Mouse (Mus musculus): Measurements from ENCODE around the gene Dab1. TPM values are rescaled to one million over a fixed set of nuclear protein-coding genes. Genes with fewer than 3 reads are reported as not detected.

The Dab1 gene
- total RNA-seq, 2 experiments from 2014 or later, result not detected

DNA sequence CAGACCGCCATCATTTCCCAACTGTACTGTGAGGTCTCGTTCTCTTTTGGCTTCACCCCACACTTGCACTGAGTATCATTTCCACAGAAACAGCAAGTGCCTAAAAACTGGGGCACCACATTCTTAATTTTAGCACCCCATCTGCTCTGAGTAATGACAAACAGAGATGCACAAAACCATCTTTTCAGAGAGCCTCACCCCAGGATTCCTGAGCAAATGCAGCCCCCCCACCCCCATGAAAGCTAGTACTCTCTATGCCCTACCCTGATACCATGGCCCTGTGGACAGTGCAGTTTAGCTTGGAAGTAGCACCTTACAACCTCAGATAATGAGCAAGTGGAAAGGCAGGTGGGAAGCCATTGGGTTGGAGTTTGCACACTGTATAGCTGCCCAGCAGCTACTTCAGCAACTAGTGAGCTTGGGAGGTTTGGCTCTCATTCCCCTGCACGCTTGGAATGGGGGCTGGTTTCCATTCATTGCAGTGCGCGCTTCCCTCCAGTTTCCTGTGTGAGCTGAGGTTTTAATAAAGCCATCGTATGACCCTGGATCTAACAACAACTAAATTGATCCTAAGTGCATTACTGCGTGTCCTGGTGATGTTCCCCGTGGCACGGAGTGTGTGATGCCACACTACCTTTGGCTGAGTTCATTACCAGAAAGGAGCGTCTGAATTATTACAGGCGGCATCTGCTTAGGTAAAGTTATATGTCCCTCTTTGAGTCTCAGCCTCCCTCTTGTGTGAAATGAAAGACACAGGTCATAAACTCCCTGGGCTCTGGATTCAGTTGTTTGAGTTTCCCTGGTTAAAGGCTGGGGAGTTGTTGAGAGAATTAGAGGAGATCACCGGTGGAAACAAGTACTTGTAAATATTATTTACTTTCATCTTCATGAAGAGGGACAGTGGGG, 842.2 kb downstream of the Dab1 start:
- ATAC-seq (replicated peaks; ENCODE audit: low FRiP score, poor library complexity, severe bottlenecking), result no peak

DNA sequence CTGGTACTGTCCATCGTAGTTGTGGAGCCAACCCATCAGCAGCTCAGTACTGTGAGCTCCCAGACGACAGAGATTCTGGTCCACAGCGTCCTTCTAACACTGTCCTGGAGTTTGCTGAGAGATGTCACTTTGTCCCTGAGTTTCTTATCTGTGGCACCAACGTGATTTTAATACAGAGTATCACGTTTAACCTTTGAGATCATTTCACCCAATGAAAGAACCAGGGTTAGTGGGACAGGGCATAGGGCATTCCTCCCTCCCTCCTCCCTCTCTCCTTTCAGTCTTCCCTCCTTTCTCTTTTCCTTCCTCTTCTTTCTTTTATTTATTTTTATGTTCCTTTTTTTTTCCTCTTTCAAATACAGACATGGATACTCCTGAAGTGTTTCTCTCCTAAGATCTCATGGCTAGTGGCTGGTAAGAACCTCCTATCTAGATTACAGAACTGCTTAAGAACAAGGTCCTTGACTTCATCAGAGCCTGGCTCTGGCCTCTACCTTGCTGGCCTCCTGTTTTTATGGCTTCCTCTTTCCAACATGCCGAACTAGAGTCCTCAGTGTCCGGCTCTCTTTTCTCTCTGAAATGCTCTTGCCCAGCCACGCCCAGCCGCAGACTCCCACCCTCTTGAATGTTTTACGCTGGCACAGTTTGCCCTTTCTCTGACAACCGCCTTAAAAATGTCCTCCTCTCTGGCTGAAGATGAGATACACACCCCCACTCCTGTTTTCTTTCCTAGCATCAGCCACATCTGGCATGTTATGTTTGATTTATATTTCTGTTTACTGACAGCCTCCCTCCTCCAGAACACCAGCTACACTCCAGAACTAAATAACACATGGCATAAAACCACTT, 844.0 kb downstream of the Dab1 start:
- no peak for ATAC-seq (replicated peaks; ENCODE audit: low FRiP score, poor library complexity, severe bottlenecking)

DNA sequence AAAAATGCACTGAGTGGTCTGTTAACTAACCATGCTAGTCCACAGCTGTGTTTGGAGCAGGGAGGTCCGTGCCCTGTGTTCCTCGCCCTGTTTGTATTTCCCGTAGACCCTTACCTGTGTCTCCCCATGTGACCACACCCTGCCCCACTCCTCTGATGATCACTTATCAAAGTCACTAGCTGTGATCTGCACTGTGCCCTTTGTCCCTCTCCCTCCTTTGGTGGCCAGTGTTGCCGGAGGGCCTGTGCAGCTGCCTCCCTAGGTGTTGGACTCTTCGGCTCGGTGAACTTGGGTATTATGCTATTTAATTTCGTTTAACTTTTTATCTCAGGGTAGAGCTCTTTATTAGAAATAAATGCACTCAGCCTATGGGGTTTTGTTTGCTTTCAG, 844.6 kb downstream of the Dab1 start:
- ATAC-seq (replicated peaks; ENCODE audit: low FRiP score, poor library complexity, severe bottlenecking), result no peak

DNA sequence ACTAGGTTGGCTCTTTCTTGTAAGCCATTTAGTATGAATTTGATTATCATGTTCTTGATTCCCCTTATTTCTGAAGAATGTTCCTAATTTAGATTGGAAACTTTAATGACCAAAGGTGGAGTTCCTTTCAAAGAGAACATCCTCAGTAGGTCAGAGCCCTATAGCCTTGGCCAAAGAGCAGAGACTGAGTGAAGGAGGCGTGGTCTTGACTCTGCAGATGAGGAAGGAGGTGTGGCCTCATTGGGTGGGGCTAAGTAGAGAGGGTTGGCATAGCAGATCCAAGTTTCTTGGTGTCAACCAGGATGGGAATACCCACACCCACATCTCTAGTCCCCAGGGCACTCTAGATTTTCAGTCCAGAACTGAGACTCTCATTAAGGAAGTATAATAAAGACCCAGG, 846.4 kb downstream of the Dab1 start:
- ATAC-seq (replicated peaks; ENCODE audit: low FRiP score, poor library complexity, severe bottlenecking), result no peak

DNA sequence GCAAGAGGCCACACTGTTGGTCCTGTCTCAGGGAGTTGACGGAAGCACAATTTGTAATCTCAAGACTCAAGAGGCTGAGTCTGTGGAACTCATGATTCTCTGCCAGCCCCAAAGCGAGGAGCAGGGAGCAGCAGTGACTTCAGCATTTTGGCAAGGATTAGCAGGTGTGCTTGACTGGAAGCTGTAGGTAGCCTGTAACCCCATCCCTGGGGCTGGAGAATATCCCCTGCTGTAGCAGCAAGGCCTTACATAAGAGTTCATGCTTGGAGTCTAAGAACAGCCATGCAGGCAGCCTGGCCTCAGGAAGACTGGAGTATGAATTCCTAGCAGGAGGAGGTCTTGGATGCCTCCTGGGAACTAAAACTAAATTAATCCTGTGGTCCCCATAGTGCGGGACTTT, 849.5 kb downstream of the Dab1 start:
- no peak for ATAC-seq (replicated peaks; ENCODE audit: low FRiP score, poor library complexity, severe bottlenecking)

DNA sequence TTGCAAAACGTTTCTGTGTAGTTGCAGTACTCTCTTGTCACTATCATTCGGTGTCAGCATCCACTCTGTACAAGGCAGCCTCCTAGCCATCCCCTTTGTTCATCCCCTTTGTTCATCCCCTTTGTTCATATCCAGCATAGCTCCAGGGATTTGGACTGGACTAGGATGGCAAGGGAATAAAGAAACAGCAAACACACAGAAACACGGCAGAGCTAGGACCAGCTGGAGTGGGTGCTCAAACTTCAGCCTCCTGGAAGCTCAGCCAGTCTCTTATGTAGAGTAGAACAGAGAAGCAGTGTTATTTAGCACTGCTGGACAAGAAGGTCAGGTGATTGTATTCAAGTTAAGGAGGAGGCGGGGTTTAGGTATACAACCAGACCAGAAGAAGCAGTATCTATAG, 853.8 kb downstream of the Dab1 start:
- no peak for ATAC-seq (replicated peaks; ENCODE audit: low FRiP score, poor library complexity, severe bottlenecking)

DNA sequence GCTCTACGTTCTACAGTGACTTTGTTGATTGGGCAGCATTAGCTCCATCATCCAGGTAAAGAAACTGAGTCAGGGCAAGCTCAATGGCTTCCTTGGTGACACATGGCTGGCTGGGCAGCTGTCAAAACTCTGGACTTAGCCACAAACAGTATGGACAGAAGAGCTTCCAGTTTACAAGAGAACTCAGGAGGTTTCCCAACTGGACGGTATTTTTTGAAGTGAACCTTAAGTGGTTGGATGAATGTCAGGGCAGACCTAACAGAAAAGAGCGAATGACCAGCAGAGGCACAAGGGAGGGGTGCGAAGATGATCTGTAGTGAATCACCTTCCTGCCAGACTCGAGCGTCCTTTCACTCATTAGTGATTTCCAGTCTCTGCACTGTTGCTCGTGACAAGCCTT, 857.7 kb downstream of the Dab1 start:
- ATAC-seq (replicated peaks; ENCODE audit: low FRiP score, poor library complexity, severe bottlenecking), result no peak

DNA sequence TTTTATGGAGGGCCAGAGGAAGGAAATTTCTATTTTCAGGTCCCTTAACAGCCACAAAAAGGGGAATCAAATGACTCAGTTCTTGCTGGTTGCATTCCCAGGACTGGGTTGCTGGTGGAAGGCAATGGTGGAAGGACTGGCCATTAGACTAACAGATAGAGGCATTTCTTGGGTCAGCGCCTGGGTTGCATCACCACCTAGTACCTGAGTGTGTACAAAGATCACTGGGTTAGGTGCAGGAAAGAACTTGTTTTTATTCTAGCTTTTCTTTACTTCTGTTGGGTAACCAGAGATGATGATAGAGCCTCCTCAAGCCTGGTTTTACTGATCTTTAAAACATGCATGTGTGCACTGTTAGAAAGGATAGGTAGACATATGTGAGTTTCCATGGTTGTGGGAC, 864.8 kb downstream of the Dab1 start:
- ATAC-seq (replicated peaks; ENCODE audit: low FRiP score, poor library complexity, severe bottlenecking), result no peak

DNA sequence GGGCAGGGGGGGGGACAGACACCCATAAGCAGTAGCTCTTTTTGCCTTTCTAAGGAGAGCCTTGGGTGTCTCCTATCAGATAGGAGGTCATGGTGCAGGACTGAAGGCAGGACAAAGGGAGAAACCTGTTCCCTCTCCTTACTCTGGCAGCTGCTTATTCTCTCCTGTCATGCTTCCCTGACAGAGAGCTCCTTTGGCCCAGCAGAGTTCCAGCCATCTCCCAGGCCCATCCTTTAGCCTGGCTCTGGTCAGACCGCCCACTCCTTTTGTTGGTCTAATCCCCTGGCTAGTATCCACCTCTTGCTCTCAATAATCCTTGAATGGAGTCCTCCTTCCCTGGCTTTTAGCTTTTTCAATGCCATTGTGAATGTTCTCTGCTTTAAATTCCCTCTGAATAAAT, 878.1 kb downstream of the Dab1 start:
- ATAC-seq (replicated peaks; ENCODE audit: low FRiP score, poor library complexity, severe bottlenecking), result no peak

DNA sequence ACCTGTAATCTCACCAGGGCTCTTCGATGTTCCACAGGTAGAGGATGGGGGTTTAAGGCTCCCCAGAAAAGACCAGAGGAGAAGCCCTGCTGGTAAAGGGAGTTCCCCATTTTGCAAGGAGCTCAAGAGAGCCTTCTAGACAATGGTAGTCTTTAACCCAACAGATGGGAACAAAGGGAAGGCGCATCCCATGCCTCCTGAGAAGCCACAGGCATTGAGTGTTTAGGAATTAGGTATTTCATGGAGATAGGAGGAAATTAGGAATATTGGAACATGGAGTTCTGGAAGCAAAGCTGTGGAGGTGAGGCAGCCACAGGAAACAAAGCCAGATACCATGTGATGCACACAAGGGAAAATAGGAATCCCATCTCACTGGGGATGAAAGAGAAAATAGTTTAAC, 881.0 kb downstream of the Dab1 start:
- no peak for ATAC-seq (replicated peaks; ENCODE audit: low FRiP score, poor library complexity, severe bottlenecking)

DNA sequence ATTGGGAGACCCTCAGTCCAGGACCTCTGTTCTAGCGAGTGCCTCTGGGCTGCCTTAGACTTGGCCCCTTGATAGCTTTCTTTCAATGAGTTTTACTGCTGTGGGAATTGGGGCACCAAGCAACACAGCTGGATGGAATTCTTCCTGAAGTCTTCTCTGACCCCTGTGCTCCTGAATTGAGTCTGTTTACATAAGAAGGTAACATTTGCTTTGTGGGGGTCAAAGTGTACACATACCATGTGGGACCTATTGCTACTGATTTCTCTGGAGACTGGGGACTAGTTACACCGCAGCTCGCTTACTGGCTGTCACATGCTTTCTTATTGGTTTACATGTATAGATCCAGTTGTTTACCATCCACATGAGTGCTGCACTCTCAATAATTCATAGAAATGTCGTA, 881.5 kb downstream of the Dab1 start:
- ATAC-seq (replicated peaks; ENCODE audit: low FRiP score, poor library complexity, severe bottlenecking), result no peak

DNA sequence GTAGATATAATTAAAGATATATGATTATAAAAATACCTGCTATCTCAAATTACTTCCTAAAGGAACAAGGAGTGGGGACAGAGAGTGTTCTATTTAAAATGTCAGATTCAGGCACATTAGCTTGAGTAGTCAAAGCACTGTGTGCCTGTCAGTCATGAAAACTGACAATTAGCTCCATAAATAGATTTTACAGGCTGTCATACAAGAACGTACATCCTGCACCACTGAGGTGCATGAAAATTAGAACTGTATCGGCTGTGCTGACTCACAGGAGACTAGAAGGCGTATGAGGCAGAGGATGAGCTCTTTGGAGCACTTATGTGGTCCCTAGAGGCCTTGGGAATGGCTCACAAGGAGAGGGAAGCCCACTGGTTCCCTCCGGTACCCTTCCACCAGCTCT, 882.1 kb downstream of the Dab1 start:
- no peak for ATAC-seq (replicated peaks; ENCODE audit: low FRiP score, poor library complexity, severe bottlenecking)

DNA sequence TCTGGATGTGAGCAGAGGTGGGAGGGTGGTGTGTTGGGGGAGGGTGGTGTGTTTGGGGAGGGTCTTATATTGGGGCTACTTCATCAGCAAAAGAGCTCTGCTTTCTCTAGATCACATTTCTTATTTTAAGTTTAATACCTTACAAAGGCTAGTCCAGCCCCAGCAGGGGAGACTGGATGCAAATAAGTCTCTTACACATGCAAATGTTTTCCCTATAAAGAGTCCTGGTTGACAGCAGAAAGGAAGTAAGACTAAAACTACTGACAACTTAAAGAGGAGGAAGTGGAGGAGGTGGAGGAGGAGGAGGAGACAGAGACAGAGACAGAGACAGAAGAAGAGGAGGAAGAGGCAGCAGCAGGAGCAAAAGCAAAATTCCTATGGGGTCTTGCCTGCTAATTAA, 885.8 kb downstream of the Dab1 start:
- ATAC-seq (replicated peaks; ENCODE audit: low FRiP score, poor library complexity, severe bottlenecking), result no peak

DNA sequence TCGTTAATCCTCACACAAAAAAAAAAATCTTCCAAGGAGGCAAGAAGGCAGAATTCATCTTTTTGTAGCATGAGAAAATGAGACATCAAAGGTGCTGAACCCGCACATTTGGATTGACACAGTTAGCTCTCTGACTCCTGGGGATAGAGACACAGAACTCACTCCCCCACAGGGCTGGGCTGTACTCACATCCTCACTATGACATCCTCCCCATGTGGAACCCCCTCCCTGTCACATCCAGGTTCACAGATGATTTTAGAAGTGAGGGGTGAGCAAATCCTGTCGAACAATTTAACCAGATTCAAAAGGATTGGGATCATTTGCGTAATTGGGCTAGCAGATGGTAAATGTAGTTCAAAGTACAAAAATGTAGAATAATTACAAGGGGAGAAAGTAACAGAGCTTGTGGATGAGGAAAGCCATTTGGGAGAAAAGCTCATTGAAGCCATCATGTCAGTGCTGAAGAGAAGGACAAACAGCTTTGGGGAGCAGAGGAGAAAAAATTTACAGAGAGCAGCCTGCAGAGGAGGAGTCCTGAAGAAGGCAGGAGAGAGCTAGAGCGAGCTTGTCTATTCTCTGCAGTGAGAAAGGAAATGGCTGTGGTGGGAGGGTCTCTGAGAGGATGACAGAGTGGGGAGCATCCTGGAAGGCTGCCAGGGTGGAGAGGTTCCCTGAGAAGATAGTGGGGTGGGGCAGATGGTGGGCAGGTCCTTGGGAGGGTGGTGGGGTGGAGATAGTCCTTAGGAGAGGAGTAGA, 890.2 kb downstream of the Dab1 start:
- ATAC-seq (replicated peaks; ENCODE audit: low FRiP score, poor library complexity, severe bottlenecking), result no peak

DNA sequence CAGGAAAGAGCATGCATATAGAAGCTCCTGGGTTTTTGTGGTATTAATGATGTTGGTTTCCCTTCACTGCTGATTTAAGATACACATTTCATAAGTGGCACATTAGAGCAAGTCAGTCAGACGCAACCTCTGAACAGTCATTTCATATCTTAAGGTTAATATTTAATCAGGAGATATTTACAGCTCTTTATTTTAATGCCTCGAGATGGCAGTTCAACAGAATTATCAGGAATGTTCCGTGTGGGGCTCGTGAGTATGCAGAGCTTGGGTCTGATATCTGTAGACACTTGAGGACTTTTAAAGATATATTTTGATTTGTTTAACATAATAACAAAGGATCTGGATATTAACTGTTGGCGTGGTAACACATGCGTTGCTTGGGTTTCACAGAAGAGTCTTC, 892.7 kb downstream of the Dab1 start:
- ATAC-seq (replicated peaks; ENCODE audit: low FRiP score, poor library complexity, severe bottlenecking), result no peak

DNA sequence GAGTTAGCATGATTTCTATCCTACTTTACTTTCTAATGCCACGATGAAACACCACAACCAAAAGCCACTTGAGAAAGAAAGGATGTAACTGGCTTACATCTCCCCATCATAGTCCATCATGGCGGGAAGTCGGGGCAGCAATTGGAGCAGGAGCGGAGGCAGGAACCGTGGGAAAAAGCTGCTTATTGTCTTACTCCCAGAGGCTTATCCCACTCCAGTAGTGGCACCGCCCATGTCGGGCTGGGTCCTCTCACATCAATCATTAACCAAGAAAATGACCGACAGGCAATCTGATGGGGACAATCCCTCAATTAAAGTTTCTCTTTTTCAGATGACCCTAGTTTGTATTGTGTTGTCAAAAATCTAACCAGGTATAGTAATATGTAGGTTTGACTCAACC, 893.4 kb downstream of the Dab1 start:
- no peak for ATAC-seq (replicated peaks; ENCODE audit: low FRiP score, poor library complexity, severe bottlenecking)

DNA sequence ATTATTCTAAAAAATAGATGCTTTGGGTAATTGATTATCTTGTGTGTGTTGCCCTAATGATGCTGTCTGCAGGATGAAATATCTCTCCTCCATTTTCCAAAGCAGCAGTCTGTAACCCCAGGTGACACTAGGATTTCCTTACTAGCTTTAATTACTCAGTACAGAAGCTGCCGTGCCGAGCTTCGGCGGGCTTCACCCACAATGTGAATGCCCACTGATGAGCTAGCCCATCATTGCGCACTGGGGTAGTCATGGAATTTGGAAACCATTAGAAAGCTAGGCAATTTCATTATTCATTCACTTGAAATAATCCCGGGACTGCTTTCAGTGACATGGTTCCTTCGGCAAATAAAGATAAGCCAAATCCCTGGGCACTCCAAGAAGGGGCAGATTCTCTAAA, 894.5 kb downstream of the Dab1 start:
- no peak for ATAC-seq (replicated peaks; ENCODE audit: low FRiP score, poor library complexity, severe bottlenecking)

DNA sequence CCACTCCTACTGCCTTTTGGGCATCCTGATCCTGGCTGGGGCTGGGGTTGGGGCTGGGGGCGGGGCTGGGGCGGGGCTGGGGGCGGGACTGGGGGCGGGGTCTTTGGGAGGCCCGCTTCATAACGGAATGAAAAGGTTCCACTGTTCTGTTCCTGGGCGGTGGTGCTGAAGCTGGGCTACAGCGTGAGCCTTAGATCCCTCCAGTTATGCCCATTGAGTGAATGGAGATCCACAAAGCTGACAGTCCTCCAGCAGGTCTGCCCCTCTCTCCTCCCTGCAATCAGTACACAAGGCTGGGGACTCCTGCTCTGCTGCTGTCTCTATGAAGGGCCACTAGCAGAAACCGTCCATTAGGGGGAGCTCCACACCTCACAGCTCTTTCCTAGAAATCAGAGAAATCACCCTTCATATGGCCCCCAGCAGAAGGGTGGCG, 895.4 kb downstream of the Dab1 start:
- no peak for ATAC-seq (replicated peaks; ENCODE audit: low FRiP score, poor library complexity, severe bottlenecking)

DNA sequence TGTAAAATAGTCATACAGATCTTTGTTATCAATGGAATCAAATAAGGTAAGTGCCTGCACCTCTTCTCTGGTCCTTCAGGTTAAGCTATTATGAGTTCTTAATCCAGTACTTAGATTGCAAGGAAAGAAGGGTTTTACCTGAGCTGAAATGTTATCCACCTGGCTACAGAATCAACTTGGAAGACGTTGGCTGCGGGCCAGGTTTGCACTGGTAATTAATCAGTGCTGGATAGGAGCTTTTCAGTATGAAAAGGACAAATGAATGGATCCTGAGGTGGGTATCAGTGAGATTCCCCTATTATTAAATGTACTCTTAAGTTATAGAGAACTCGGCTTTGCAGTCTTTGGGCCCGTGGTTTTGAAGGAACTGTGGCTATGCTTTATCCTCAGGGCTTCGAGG, 896.5 kb downstream of the Dab1 start:
- no peak for ATAC-seq (replicated peaks; ENCODE audit: low FRiP score, poor library complexity, severe bottlenecking)

DNA sequence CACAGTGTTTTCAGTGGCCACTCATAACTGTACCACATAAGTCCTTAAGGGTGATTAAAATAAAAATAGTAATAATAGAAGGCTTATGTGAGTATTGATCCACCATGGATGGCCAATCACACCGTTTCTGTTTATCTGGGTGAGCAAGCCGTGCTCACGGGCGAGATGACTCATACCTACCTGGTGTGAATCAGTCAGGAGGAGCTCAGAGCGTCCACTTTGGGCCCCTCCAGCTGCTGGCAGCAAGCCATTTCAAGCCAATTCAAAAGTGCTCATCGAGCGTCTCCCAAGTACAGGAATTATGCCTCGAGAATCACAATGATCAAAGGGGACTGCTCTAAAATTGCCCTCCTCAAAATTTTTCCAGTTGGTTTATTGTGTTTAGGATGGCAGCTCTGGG, 903.2 kb downstream of the Dab1 start:
- ATAC-seq (replicated peaks; ENCODE audit: low FRiP score, poor library complexity, severe bottlenecking), result no peak

Data from erythroid progenitor cell, adult 5-6 weeks (primary cell).